28 mouse cellular contexts compared by ENCODE assay signal in genomic region chr6:55163046-55163584, GRCm38 (mm10). TPM values are rescaled to one million over a fixed set of nuclear protein-coding genes. Genes with fewer than 3 reads are reported as not detected.
DNase-seq lines count a peak whose midpoint lies in the region; ATAC-seq lines count a peak whose summit lies in the region.
"Had no signal": no experiment of that assay in that cellular context is flagged by ENCODE, and none has a peak within 500 bp of the region (broad histone marks: within the 10 kb centered on the region; RNA-seq: fewer than 3 reads in every experiment).

No protein-coding gene starts in this region.

- H3K9me3 ChIP-seq in neural tube, embryonic 11.5 days (ENCODE audit: control insufficient read depth, low read length), result no peaks in the 10 kb centered on the region
- H3K9me3 ChIP-seq: embryonic facial prominence, embryonic 12.5 days; embryonic facial prominence, embryonic 15.5 days; hindbrain, embryonic 15.5 days; intestine, embryonic 15.5 days had no signal

- ATAC-seq in neural tube, embryonic 11.5 days (ENCODE audit: insufficient read depth, low FRiP score, low TSS enrichment), result peak; percentile 84
- ATAC-seq: forebrain, embryonic 14.5 days; forebrain, postnatal 0 days; intestine, embryonic 15.5 days; Patski had no signal

- no peak overlapping the region for H3K9ac ChIP-seq in neural tube, embryonic 11.5 days (ENCODE audit: low read length)
- H3K9ac ChIP-seq: embryonic facial prominence, embryonic 12.5 days; embryonic facial prominence, embryonic 15.5 days; forebrain, postnatal 0 days; hindbrain, embryonic 15.5 days; intestine, embryonic 15.5 days had no signal

- H3K4me2 ChIP-seq in neural tube, embryonic 11.5 days (ENCODE audit: low read depth), result no peak overlapping the region
- H3K4me2 ChIP-seq: embryonic facial prominence, embryonic 12.5 days; embryonic facial prominence, embryonic 15.5 days; heart, embryonic 11.5 days; hindbrain, embryonic 15.5 days; intestine, embryonic 15.5 days had no signal

- peak; percentile 7 for DNase-seq in embryo, embryonic 10.5 days (ENCODE audit: low spot score)
- no peak for DNase-seq in embryo, embryonic 11 days
- DNase-seq in neural tube, embryonic 11.5 days (ENCODE audit: low spot score), result peak; percentile 33
- no peak for DNase-seq in neural tube, embryonic 10.5 days (ENCODE audit: extremely low spot score, low spot score)
- peak; percentile 45 for DNase-seq in retina, embryonic 14.5 days (ENCODE audit: low spot score)
- no peak for DNase-seq in adrenal gland, postnatal 10 days
- DNase-seq: adrenal gland, adult 2 months; adrenal gland, postnatal 25 days; cerebellum, adult 11-12 months; cerebellum, adult 8-10 months; cerebellum, postnatal 10 days; cerebellum, postnatal 36 days; forebrain, postnatal 0 days; gastrocnemius, adult 2 months; gastrocnemius, postnatal 14 days; heart, adult 11 months had no signal

- H3K36me3 ChIP-seq in neural tube, embryonic 11.5 days (ENCODE audit: control insufficient read depth, insufficient read depth, low read length), result no peaks in the 10 kb centered on the region
- H3K36me3 ChIP-seq: embryonic facial prominence, embryonic 12.5 days; embryonic facial prominence, embryonic 15.5 days; hindbrain, embryonic 15.5 days; intestine, embryonic 15.5 days had no signal

- no peak overlapping the region for H3K4me3 ChIP-seq in neural tube, embryonic 11.5 days (ENCODE audit: low read depth, low read length)
- H3K4me3 ChIP-seq: embryonic facial prominence, embryonic 12.5 days; embryonic facial prominence, embryonic 15.5 days; gastrocnemius, adult 2 months; hindbrain, embryonic 15.5 days; intestine, embryonic 15.5 days had no signal

- H3K4me1 ChIP-seq in neural tube, embryonic 11.5 days (ENCODE audit: control insufficient read depth, insufficient read depth, low read length), result no peaks in the 10 kb centered on the region
- H3K4me1 ChIP-seq: embryonic facial prominence, embryonic 12.5 days; embryonic facial prominence, embryonic 15.5 days had no signal

- 47% methylated on average over 8 of the region's 8 CpGs for WGBS in neural tube, embryonic 11.5 days

- H3K27me3 ChIP-seq in neural tube, embryonic 11.5 days (ENCODE audit: control insufficient read depth, insufficient read depth, low read length), result peaks cover 57% of the 10 kb centered on the region
- H3K27me3 ChIP-seq: embryonic facial prominence, embryonic 12.5 days; embryonic facial prominence, embryonic 15.5 days; intestine, embryonic 15.5 days; Patski had no signal

- H3K27ac ChIP-seq in neural tube, embryonic 11.5 days (ENCODE audit: low read depth, low read length), result no peak overlapping the region
- H3K27ac ChIP-seq: embryonic facial prominence, embryonic 12.5 days; embryonic facial prominence, embryonic 15.5 days; gastrocnemius, adult 2 months; hindbrain, embryonic 15.5 days; intestine, embryonic 15.5 days had no signal

RNA-seq across cellular contexts. Expression of gene Inmt, which starts 11.7 kb away (rescaled TPM):
- not detected in 2 replicates for polyA plus RNA-seq in neural tube, embryonic 11.5 days (2014; fragmentation: Nextera tagmentation; extraction: Ambion mirVana)
- total RNA-seq in adrenal gland, postnatal 10 days (2021), result 1 to 10 TPM; 6.3 to 7.2 TPM
- total RNA-seq: ES-E14; forebrain, postnatal 0 days; gastrocnemius, postnatal 4 days; hematopoietic stem cell, adult 5-6 weeks had no signal
- polyA plus RNA-seq: brain, embryonic 14.5 days; forebrain, embryonic 14.5 days; forebrain, postnatal 0 days; heart, embryonic 11.5 days; heart, postnatal 0 days; hindbrain, embryonic 15.5 days had no signal

RNA-seq across cellular contexts. Expression of gene Crhr2, which starts 30.3 kb away (rescaled TPM):
- 0.29 and 0.69 TPM in 2 replicates for polyA plus RNA-seq in neural tube, embryonic 11.5 days (2014; fragmentation: Nextera tagmentation; extraction: Ambion mirVana)
- total RNA-seq in adrenal gland, postnatal 10 days (2021), result 1 to 10 TPM in 1 of 2 experiments, under 1 TPM in 1; 0.33 to 2.0 TPM
- total RNA-seq: adrenal gland, adult 2 months; adrenal gland, postnatal 25 days; hematopoietic stem cell, adult 5-6 weeks had no signal
- polyA plus RNA-seq: Patski had no signal

RNA-seq across cellular contexts. Expression of gene Mindy4, which starts 40.1 kb away (rescaled TPM):
- 13.7 and 14.4 TPM in 2 replicates for polyA plus RNA-seq in neural tube, embryonic 11.5 days (2014; fragmentation: Nextera tagmentation; extraction: Ambion mirVana)
- 1 to 10 TPM; 4.5 to 6.6 TPM for total RNA-seq in adrenal gland, postnatal 10 days (2021)

Comparison
In these comparisons a context has a peak if more than half of its experiments do, and no peak if none do; other contexts are left out.
1. DNase-seq: peak in embryo, embryonic 10.5 days (single experiment), neural tube, embryonic 11.5 days (single experiment) and retina, embryonic 14.5 days (single experiment); none in embryo, embryonic 11 days (single experiment), neural tube, embryonic 10.5 days (single experiment) and adrenal gland, postnatal 10 days (single experiment).